Mouse (Mus musculus): ENCODE results near the gene Gm5460.
A peak's percentile ranks its signal among the peaks of the same experiment; 100 is the strongest.

The Gm5460 gene

GRCm38 (mm10) chr14:34077222-34077621, 60.7 kb downstream of the Gm5460 start:
- DNase-seq, result no peak

GRCm38 (mm10) chr14:34078293-34078692, 61.7 kb downstream of the Gm5460 start:
- DNase-seq, result no peak

GRCm38 (mm10) chr14:34080321-34080997, 63.9 kb downstream of the Gm5460 start:
- peak; percentile 7 to 12 for DNase-seq

- no peak for DNase-seq
These were observed 69.2 kb downstream of the Gm5460 start, which contains the start of gene Anxa8 for GRCm38 (mm10) chr14:34085731-34086130. Gene Anxa8, plus strand, starts transcription at chr14:34085981.

- DNase-seq, result no peak
These were observed 70.2 kb downstream of the Gm5460 start for GRCm38 (mm10) chr14:34086806-34087205.

- no peak for DNase-seq
These were observed 71.4 kb downstream of the Gm5460 start for GRCm38 (mm10) chr14:34087856-34088398.

- DNase-seq, result no peak
These were observed 73.2 kb downstream of the Gm5460 start for GRCm38 (mm10) chr14:34089796-34090195.

- DNase-seq, result no peak
These were observed 74.9 kb downstream of the Gm5460 start for GRCm38 (mm10) chr14:34091475-34091874.

- DNase-seq, result no peak
These were observed 76.3 kb downstream of the Gm5460 start for GRCm38 (mm10) chr14:34092856-34093255.

- DNase-seq, result no peak
These were observed 79.6 kb downstream of the Gm5460 start for GRCm38 (mm10) chr14:34096161-34096560.
